Mouse (Mus musculus): ENCODE measurements around the gene Mymx. TPM values are rescaled to one million over a fixed set of nuclear protein-coding genes. Genes with fewer than 3 reads are reported as not detected.

The Mymx gene
- polyA plus RNA-seq (2015; fragmentation: Nextera tagmentation; extraction: Ambion mirVana) = 22.9 and 39.7 TPM in 2 replicates

GRCm38 (mm10) chr17:45601877-45602304 lies at the start of gene Mymx:
Gene Mymx, minus strand, starts transcription at chr17:45602102.
- H3K4me1 ChIP-seq = peaks cover 24% of the 10 kb centered on the region
- WGBS = 35% methylated on average over 6 of the region's 6 CpGs
- H3K36me3 ChIP-seq = no peaks in the 10 kb centered on the region
- H3K27ac ChIP-seq = 0 out of 2 replicates have a peak within 1 kb of the TSS, but pooled peaks have one; percentile 38
- peaks cover 29% of the 10 kb centered on the region for H3K27me3 ChIP-seq
- H3K9ac ChIP-seq = no peak within 1 kb of the TSS
- ATAC-seq (ENCODE audit: insufficient number of reproducible peaks, low FRiP score, low TSS enrichment, low read depth) = peak; percentile 52; the same call in 1 of the 2 replicates
- H3K4me3 ChIP-seq = peak within 1 kb of the TSS; percentile 4; the same call in 1 of the 2 replicates
- no peaks in the 10 kb centered on the region for H3K9me3 ChIP-seq
- no peak within 1 kb of the TSS for H3K4me2 ChIP-seq

- Histone ChIP-seq H3K4me3 (no peak overlapping the region), H3K4me2 (no peak overlapping the region), H3K36me3 (no peaks in the 10 kb centered on the region), H3K27ac (no peak overlapping the region), H3K9me3 (no peaks in the 10 kb centered on the region), H3K27me3 (no peaks in the 10 kb centered on the region), H3K4me1 (peaks cover 4% of the 10 kb centered on the region; the same call in 1 of the 2 replicates), H3K9ac (no peak overlapping the region)
- 88% methylated on average over 4 of the region's 4 CpGs for WGBS
- no peak for ATAC-seq (ENCODE audit: insufficient number of reproducible peaks, low FRiP score, low TSS enrichment, low read depth)
These were observed 42.3 kb upstream of the Mymx start for GRCm38 (mm10) chr17:45644185-45644584.

- H3K27ac ChIP-seq = no peak overlapping the region
- H3K36me3 ChIP-seq = no peaks in the 10 kb centered on the region
- ATAC-seq (ENCODE audit: insufficient number of reproducible peaks, low FRiP score, low TSS enrichment, low read depth) = 0 out of 2 replicates have a peak, but pooled peaks have one; percentile 35
- H3K27me3 ChIP-seq = no peaks in the 10 kb centered on the region
- no peak overlapping the region for H3K4me2 ChIP-seq
- no peak overlapping the region for H3K4me3 ChIP-seq
- WGBS = 22% methylated on average over 12 of the region's 12 CpGs
- H3K9me3 ChIP-seq = no peaks in the 10 kb centered on the region
- H3K9ac ChIP-seq = no peak overlapping the region
- peaks cover 4% of the 10 kb centered on the region; the same call in 1 of the 2 replicates for H3K4me1 ChIP-seq
These were observed 40.8 kb upstream of the Mymx start for GRCm38 (mm10) chr17:45642701-45643100.

DNA sequence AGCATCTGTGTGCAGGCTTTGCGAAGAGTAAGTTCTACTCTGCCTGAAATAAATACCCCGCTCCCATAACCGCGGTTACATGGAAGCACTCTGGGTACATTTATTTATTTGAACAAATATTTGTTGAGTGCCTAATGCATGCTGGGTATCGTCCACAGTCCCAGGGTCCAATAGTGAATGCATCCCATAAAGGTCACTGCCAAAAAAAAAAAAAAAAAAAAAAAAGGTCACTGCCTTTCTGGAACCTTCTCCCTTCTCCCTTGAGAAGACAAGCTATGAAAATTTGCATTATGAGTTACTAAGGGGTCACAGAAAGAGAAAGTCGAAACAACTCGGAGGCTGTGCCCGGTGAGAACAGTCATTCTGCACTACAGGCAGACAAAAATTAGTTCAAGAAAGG lies 40.1 kb upstream of the Mymx start:
- WGBS = 90% methylated on average over 8 of the region's 8 CpGs
- Histone ChIP-seq H3K4me2 (no peak overlapping the region), H3K27me3 (no peaks in the 10 kb centered on the region), H3K4me3 (no peak overlapping the region), H3K27ac (no peak overlapping the region), H3K4me1 (peaks cover 4% of the 10 kb centered on the region; the same call in 1 of the 2 replicates), H3K9ac (no peak overlapping the region), H3K36me3 (no peaks in the 10 kb centered on the region), H3K9me3 (no peaks in the 10 kb centered on the region)
- ATAC-seq (ENCODE audit: insufficient number of reproducible peaks, low FRiP score, low TSS enrichment, low read depth) = no peak

- Histone ChIP-seq H3K27ac (no peak overlapping the region), H3K4me2 (no peak overlapping the region), H3K4me1 (peaks cover 4% of the 10 kb centered on the region; the same call in 1 of the 2 replicates), H3K9me3 (no peaks in the 10 kb centered on the region), H3K9ac (no peak overlapping the region), H3K36me3 (no peaks in the 10 kb centered on the region), H3K4me3 (no peak overlapping the region), H3K27me3 (no peaks in the 10 kb centered on the region)
- ATAC-seq (ENCODE audit: insufficient number of reproducible peaks, low FRiP score, low TSS enrichment, low read depth) = no peak
- WGBS = 74% methylated on average over 16 of the region's 16 CpGs
These were observed 36.8 kb upstream of the Mymx start for GRCm38 (mm10) chr17:45638596-45639295.

DNA sequence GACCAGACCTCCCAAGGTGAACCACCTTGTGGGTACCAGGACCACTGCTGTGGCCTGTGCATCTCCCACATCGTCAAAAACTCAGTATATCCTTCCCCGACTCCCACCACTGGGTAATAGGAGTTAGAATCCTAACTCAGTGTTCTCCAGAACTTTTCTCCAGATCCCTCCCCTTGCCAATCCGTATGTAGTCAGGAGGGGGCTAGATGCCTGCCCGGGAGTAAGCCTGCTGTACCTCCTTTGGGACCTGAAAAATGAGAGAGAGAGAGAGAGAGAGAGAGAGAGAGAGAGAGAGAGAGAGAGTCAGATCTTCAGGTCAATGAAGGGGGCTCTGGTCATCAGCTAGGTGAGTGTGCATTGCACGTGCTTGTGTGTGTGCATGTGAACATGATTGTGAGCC lies 32.1 kb upstream of the Mymx start:
- Histone ChIP-seq H3K4me2 (no peak overlapping the region), H3K27ac (no peak overlapping the region), H3K36me3 (no peaks in the 10 kb centered on the region), H3K27me3 (no peaks in the 10 kb centered on the region), H3K9me3 (no peaks in the 10 kb centered on the region), H3K4me1 (peaks cover 14% of the 10 kb centered on the region), H3K9ac (no peak overlapping the region), H3K4me3 (no peak overlapping the region)
- no peak for ATAC-seq (ENCODE audit: insufficient number of reproducible peaks, low FRiP score, low TSS enrichment, low read depth)
- 79% methylated on average over 5 of the region's 5 CpGs for WGBS

GRCm38 (mm10) chr17:45631940-45632339 lies 30.0 kb upstream of the Mymx start:
- Histone ChIP-seq H3K4me3 (no peak overlapping the region), H3K4me1 (peaks cover 14% of the 10 kb centered on the region), H3K36me3 (no peaks in the 10 kb centered on the region), H3K4me2 (no peak overlapping the region), H3K27me3 (no peaks in the 10 kb centered on the region), H3K27ac (no peak overlapping the region), H3K9ac (no peak overlapping the region), H3K9me3 (no peaks in the 10 kb centered on the region)
- ATAC-seq (ENCODE audit: insufficient number of reproducible peaks, low FRiP score, low TSS enrichment, low read depth) = no peak
- 74% methylated on average over 6 of the region's 6 CpGs for WGBS

- ATAC-seq (ENCODE audit: insufficient number of reproducible peaks, low FRiP score, low TSS enrichment, low read depth) = no peak
- Histone ChIP-seq H3K9me3 (no peaks in the 10 kb centered on the region), H3K27me3 (no peaks in the 10 kb centered on the region), H3K27ac (no peak overlapping the region), H3K4me1 (peaks cover 18% of the 10 kb centered on the region), H3K4me2 (no peak overlapping the region), H3K9ac (no peak overlapping the region), H3K36me3 (no peaks in the 10 kb centered on the region), H3K4me3 (no peak overlapping the region)
- 51% methylated on average over 3 of the region's 3 CpGs for whole genome bisulfite sequencing
These were observed 29.1 kb upstream of the Mymx start for GRCm38 (mm10) chr17:45630992-45631391.

DNA sequence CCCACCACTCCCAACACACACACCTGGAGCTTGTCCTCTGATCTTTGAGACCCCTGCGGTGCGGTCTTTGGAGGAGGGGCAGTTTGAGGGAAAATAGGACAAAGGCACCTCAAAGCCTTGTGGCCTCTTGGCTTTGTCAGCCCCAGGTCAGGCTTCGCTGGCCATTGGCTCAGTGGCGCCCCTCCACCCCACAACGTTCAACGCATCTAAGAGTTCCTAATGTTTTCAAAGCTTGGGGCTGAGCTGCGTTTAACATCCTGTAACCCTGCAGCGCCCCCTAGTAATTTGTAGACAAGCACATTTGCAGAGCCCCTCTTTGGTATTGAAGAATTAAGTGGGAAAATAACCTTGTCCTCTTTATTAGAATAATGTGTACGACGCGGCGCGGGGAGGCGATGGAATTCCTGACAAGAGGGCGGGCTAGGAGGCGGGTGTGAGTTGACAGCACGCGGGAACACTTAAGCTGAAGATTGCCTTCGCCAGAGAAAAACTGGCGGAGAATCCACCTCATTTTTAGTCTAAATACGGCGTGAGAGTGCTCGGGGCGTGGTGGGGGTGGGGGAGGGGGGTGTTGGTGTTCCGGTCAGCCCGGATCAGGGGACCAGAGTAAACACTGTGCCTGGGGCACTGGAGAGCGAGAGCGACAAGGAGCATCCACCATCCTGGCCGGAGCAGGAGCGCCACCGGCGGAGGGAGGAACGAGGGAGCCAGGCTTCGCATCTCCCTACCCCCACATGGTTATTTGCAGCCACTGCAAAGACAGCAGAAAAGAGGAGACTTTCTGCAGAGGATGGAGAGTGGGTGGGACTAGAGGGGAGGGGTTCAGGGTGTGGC lies 28.2 kb upstream of the Mymx start:
- 3% methylated on average over 34 of the region's 34 CpGs for WGBS
- ATAC-seq (ENCODE audit: insufficient number of reproducible peaks, low FRiP score, low TSS enrichment, low read depth) = peak; percentile 60
- Histone ChIP-seq H3K4me3 (peak overlapping the region; percentile 41), H3K9ac (0 out of 2 replicates have a peak overlapping the region, but pooled peaks have one; percentile 33), H3K9me3 (no peaks in the 10 kb centered on the region), H3K27me3 (no peaks in the 10 kb centered on the region), H3K4me1 (peaks cover 18% of the 10 kb centered on the region), H3K36me3 (no peaks in the 10 kb centered on the region), H3K27ac (no peak overlapping the region; the same call in 1 of the 2 replicates), H3K4me2 (peak overlapping the region; percentile 87)

GRCm38 (mm10) chr17:45628885-45629855 lies 27.3 kb upstream of the Mymx start:
- H3K27me3 ChIP-seq = no peaks in the 10 kb centered on the region
- no peaks in the 10 kb centered on the region for H3K9me3 ChIP-seq
- H3K4me3 ChIP-seq = peak overlapping the region; percentile 41
- no peaks in the 10 kb centered on the region for H3K36me3 ChIP-seq
- peak overlapping the region; percentile 87 for H3K4me2 ChIP-seq
- no peak overlapping the region for H3K9ac ChIP-seq
- ATAC-seq (ENCODE audit: insufficient number of reproducible peaks, low FRiP score, low TSS enrichment, low read depth) = no peak
- WGBS = 64% methylated on average over 13 of the region's 13 CpGs
- no peak overlapping the region; the same call in 1 of the 2 replicates for H3K27ac ChIP-seq
- H3K4me1 ChIP-seq = peaks cover 18% of the 10 kb centered on the region

DNA sequence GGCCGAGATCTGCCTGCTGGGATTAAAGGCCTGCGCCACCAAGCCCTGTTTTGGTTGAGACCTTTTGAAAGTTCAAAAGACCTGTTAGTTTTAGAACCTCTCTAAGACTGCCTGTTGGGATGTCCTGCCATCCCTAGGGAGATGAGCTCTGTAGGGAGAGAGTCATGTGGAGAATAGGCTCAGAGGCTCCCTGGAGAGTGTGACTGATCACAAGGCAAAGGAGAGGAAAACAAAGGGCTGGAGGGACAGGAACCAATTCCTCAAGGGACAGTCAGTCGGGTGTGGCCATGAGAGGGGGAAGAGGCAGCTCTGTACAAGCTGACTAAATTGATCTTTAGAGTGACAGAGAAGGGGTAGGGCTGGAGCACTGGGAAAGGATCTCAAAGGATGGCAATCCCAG lies 26.3 kb upstream of the Mymx start:
- Histone ChIP-seq H3K9ac (no peak overlapping the region), H3K27ac (no peak overlapping the region), H3K4me2 (no peak overlapping the region), H3K36me3 (no peaks in the 10 kb centered on the region), H3K27me3 (no peaks in the 10 kb centered on the region), H3K4me1 (peaks cover 18% of the 10 kb centered on the region), H3K4me3 (no peak overlapping the region), H3K9me3 (no peaks in the 10 kb centered on the region)
- ATAC-seq (ENCODE audit: insufficient number of reproducible peaks, low FRiP score, low TSS enrichment, low read depth) = no peak
- 39% methylated on average over 3 of the region's 3 CpGs for WGBS
